Mouse (Mus musculus) cerebellum, adult 9-11 months (tissue): ENCODE measurements at regions not wholly inside any gene's neighbourhood (a gene's known extent, or its start where the extent isn't known, plus 50 kb on each side); places are given as distances from the start of the nearest gene placed in this dataset.

Source experiments
- DNase-seq: peaks from one replicate; pipeline ENCODE4 v3.0.0; 2022

GRCm38 (mm10) chr5:77481811-77482210 lies 74.0 kb upstream of the Igfbp7 start:
- no peak for DNase-seq

GRCm38 (mm10) chr5:77477794-77478193 lies 70.0 kb upstream of the Igfbp7 start:
- DNase-seq: no peak

- DNase-seq: no peak
Observed at GRCm38 (mm10) chr5:77473896-77474486, 66.2 kb upstream of the Igfbp7 start.

- DNase-seq: no peak
Observed at GRCm38 (mm10) chr5:77469236-77469766, 61.5 kb upstream of the Igfbp7 start.

GRCm38 (mm10) chr5:77468467-77468866 lies 60.6 kb upstream of the Igfbp7 start:
- DNase-seq: no peak

- DNase-seq: peak; percentile 33
Observed at GRCm38 (mm10) chr5:77464851-77465548, 57.2 kb upstream of the Igfbp7 start.

GRCm38 (mm10) chr5:77459896-77460717 lies 52.3 kb upstream of the Igfbp7 start:
- peak; percentile 82 for DNase-seq
